Mouse (Mus musculus) large intestine, adult 2 months (tissue): ENCODE results near the gene Clhc1. TPM values are rescaled to one million over a fixed set of nuclear protein-coding genes. Genes with fewer than 3 reads are reported as not detected.
"Not testable (repeated sequence)": the region's sequence is repeated elsewhere in the genome, so short reads cannot be mapped to it uniquely, and the experiment has no call there.

Experiments
- DNase-seq: peaks from one replicate; pipeline ENCODE4 v3.0.0-alpha.2; 2012; ENCODE audit warnings: low read depth, low spot score
- WGBS: fragments of 180-500 bp; shearing (Covaris S2); methylation state at CpG from one replicate; pipeline ENCODE4 v1.1.7; 2018; 5-methylcytosine and 5-hydroxymethylcytosine counted together
- polyA plus RNA-seq: library from polyadenylated mRNA; depleted of rRNA; stranded (reverse); fragments of >200 nt; gene quantifications from 2 replicates; pipeline ENCODE4 v1.2.3, GENCODE M21; 2012; rRNA removed

The Clhc1 gene
- polyA plus RNA-seq: not detected in 2 replicates

DNA sequence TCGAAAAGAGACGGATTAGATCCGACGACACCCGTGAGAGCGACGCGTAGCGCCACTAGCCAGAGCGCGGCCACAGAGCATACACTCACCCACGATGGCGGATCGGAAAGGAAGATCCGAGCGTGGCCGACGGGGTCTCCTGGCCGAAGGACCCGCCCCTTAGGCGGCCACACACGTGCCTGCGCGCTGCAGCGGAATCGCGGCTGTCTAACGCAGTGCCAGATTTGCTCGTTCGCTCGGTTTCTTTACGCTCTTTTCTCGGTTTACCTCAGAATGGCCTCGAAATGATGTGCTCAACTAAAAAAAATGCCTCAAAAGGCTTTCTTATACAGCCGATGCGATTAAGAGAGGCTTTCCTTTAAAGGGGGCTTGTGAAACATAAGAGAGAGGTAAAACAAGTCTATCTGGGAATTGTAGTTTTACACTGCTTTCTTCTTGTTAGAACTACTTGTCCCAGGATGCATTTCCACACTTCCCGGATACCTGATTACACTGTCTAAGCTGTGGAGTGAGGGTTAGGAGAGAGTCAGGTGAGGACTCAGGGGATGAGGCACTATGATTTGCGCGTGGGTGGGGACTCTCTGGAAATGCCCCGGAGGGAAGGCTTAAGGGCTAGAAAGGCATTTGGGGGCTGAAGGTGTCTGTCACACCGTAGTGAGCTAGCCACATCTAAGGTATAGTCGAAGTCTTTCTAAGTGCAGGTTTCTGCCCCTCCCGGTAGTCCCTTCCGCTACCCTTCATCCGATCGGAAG is at the start of gene Clhc1, which contains the start of gene Rps27a:
Gene Clhc1, plus strand, starts transcription at position 199 of the 752 bp plus-strand sequence.
Gene Rps27a, minus strand, starts transcription at position 358 of the 752 bp plus-strand sequence.
- DNase-seq: peak; percentile 89
- under 1% methylated on average over 46 of the region's 46 CpGs for WGBS

DNA sequence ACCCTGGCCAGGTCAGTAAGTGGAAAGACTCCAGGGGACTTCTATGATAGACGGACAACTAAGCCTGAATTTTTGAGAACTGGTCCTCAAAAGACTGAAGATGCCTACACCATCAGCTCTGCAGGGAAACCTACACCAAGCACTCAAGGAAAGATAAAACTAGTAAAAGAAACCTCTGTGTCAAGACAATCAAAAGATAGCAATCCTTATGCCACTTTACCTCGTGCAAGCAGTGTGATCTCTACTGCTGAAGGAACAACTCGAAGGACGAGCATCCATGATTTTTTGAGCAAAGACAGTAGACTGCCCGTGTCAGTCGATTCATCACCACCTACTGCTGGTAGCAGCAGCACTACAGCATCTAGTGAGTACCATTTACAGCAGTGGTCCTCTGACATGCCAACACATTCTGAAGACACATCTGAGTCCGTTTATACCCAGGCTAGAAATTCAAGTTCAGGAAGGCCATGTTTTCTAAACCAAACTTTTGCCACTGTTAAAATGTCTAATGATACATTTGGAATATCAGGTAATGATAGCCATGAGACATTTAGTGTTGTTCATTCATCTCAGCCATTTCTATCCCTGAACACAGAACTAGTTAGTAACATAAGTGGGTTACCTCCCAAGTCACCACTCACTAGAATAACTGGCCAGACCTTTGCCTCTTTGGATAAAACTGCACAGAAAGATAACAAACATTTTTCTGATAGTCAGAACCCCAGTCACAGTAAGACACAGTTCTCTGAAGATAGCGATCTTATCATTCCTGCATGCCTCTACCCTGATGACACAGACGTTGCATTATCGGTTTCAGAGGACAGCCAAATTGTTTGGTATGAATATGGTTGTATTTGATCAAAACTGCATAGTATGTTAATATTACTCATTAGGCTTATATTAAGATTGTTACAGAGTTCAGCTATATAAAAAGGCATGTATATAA is 43.5 kb upstream of the Clhc1 start:
- 89% methylated on average over 10 of the region's 10 CpGs for WGBS
- DNase-seq: no peak

DNA sequence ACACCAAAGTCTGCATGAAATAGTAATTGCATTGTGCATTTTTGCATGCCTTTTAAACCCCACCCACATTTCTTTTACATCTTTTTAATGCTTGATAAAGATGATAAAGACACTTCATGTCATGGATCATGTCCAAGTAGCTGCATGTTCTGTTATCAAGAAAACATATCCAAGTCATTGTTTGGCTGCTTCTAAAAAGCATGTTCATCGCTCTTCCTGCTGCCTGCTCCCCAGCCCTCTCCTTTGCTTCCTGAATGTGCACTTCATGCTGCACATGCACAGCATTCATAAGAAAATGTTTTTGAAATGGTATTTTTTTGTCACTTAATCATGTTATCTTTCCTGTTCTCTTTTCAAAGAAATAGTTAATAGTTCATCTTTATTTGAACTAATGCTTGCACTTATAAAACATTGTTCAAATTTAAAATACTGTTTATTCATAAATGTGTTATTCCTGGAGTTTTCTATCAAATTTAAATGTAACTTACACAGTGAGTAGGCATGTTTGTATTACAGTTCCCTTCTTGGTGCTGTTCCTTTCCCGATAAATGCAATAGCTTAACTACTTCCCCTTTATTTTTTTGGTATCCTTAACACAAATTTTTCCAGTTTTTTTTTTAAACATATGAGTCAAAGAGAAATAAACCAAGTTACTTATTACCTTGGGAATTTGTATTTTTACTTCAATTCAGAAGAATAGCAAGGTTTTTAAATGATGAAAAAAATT is 42.7 kb upstream of the Clhc1 start:
- WGBS: 87% methylated on average over 2 of the region's 2 CpGs
- DNase-seq: no peak

DNA sequence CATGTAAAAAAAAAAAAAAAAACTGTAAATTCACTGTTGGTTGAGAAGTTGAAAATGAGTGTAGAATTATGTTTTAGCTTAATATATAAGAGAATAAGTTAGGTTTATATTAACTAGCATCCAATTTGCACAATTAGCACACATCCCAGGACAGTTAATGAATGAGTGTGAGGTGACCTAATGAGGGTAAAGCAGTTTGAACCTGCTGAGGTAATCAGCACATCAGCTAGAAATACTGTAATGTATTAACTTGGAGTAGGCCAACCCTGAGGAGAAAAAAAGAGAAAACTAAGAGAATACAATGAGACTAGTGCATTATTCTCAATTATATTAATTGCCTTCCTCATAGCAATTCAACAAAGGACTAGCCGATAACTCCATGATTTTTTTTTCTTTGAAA is 38.3 kb upstream of the Clhc1 start:
- no peak for DNase-seq
- WGBS: 100% methylated on average over 1 of the region's 1 CpGs

DNA sequence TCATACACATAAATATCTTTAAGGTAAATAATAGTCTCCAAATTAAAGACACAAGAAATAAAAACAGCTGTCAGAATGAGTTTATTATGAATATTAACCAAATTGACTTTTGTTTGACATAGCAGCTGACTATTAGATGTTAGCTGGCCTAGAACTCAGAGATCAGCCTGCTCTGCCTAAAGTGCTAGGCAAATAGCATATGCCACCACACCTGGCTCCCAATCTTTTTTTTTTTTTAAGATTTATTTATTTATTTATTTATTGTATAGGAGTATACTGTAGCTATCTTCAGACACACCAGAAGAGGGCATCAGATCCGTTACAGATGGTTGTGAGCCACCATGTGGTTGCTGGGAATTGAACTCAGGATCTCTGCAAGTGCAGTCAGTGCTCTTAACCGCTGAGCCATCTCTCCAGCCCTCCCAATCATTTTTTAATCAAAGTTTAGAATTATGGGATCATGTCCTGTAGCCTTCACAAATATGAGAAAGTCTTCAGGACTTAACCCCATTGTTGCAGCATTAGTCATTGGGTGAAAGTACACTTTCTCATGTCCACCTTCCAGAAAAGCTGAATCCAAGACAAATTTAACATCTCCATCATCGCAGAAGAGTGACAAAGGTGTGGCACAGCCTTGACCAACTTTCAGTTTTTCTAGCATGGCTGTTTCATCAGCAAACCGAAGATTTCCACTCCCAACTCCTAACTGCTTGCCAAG is 34.8 kb upstream of the Clhc1 start:
- 83% methylated on average over 4 of the region's 4 CpGs for WGBS

DNA sequence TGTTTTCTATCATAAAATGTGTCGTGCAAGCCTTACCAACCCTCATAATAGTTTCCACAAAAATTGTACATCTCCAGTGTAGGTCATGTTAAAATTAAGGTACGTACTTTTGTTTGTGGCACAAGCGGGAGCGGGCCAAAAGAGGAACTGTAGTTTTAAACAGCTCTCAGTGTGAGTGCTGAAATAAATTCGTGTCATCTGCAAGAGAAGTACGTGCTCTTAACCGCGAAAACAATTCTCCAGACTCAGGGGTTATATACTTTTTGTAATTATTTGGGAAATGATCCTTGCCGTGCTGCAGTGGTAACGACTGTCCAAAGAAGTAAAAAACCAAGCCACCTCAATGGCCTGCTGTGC is 33.4 kb upstream of the Clhc1 start:
- DNase-seq: no peak
- WGBS: 15% methylated on average over 10 of the region's 10 CpGs

More for the DNA sequence above, 34.8 kb upstream of the Clhc1 start:
- DNase-seq: no peak

DNA sequence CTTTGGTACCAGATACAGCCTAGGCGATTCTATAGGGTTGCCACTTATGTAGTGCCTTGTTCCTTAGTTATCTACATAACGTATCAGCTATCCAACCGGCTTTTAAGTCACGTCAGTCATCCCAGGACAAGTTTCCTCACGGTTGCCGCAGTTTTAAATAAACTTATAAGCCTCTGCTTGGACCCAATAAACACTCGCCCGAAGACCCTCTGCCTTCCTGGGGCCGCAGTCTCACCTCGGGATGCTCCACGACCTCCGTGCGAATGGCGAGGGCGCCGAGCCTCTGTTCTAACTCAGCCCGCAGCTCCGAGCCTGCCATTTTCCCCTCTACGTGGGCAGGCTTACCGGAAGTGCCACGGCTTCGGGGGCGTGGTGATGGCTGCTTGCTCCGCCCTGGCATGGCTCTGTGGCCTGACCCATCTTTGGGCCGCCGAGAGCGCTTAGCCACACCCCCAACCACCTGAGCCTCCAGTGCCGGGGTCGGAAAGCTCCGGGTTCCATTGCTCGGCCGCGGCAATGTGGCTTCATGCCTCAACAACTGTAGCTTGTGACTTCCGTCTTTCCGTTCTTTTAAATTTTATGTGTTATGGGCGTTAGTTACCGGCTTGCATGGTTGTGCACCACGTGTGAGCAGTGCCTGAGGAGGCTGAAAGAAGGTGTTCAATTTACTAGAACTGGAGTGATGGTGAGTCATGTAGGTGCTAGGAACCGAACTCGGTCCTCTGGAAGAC is 32.9 kb upstream of the Clhc1 start, which contains the start of gene Prorsd1:
Gene Prorsd1, minus strand, starts transcription at position 352 of the 731 bp plus-strand sequence.
- DNase-seq: peak; percentile 75
- WGBS: under 1% methylated on average over 40 of the region's 40 CpGs

DNA sequence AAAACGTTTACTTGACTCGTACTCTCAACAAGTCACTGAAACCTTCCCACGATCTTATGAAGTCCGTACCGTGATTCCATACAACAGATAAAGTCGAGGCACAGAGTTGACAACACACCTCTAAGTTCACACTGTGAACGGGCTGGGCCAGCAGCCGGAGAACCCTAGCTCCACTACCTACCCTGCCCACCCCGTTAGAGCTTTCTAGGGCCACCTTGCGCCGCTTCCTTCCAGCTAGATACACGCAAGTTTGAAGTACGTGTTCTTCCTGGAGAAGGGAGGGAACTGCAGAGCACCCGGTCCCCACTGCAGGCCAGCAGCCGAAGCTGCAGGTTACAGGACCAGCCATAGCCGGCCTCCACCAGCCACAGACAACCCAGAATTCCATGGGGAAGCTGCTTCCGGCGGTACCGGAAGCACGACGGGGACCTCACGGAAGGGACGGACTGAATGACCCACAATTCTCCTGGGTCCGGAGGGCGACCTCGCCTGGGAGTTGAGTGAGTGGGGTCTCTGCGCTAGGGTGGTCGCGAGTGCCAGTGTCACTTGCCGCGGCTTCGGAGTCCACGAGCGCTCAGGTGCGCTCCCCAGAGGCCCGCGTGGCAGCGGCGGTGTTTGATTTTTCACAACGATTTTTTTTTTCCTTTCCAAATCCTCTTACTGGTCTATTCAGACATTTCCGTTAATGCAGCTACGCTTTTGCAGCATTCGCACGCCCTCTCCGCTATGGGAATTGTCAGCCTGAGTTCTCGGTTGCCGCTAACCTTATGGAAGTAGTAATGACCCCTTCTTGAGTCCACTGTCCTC is 21.6 kb upstream of the Clhc1 start, which contains the start of gene Mtif2:
Gene Mtif2, plus strand, starts transcription at position 421 of the 807 bp plus-strand sequence.
- peak; percentile 53 for DNase-seq
- 2% methylated on average over 47 of the region's 47 CpGs for WGBS

DNA sequence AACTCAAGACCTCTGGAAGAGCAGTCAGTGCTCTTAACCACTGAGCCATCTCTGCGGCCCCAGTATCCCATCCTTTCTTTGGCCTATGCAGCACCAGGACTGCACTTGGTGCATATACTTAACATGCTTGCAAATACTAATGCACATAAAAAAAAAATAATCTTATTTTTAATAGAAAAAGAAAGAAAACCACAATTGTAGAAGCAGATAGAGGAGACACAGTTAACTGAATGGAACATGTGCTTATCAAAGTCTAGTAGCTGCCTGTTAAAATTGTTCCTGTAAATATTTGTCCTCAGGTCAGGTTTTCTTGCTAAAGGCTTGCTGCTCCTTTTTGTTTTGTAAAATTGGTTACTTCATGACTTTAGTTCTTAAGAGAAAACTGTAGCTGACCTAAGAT is 9.5 kb upstream of the Clhc1 start:
- 100% methylated on average over 1 of the region's 1 CpGs for WGBS
- DNase-seq: no peak

DNA sequence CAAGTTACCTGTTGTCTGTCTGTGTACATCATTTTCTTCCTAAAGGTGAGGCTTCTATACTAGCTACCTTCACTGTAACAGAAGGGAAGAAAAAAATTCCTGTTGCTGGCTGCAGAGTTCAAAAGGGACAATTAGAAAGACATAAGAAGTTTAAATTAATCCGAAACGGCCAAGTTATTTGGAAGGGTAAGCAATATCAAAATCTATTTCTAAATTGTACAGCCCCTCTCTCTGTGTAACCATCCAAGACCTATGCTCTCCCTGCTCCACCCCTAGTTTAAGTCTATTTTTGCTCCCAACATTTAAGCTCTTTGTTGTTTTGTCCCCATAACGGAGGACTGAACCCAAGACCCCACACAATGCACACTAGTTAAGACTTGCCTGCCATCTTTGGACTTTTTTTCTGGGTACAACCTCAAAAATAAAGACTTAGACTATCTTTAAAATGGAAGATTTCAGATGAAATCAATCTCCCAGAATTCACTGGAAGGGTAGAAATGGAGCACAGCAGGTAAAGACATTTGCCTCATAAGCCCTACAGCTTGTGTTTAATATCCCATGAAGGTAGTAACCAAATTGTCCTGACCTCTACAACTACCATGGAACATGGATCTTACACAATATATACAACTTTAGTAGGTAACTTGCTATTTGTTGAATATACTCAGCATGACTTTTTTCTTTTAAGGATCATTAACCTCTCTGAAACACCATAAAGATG is 3.4 kb upstream of the Clhc1 start:
- 88% methylated on average over 3 of the region's 3 CpGs for WGBS
- DNase-seq: no peak

DNA sequence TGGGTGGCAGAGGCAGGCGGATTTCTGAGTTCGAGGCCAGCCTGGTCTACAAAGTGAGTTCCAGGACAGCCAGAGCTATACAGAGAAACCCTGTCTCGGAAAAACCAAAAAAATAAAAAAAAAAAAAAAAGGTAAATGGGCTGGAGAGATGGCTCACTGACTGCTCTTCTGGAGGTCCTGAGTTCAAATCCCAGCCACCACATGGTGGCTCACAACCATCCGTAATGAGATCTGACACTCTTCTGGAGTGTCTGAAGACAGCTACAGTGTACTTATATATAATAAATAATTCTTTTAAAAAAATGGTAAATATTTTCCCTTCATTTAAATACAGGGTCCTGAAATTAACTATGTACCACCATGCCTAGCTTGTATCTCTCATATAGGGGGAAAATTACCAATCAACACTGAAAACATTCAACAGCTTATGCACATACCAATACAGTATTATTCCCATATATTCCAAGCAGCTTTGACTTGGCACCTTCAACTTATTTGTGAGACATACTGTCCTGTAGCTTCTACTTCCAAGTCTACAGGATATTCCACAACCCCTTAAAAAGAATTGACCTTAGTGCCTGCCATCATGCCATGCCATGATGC is 2.5 kb upstream of the Clhc1 start:
- WGBS: 91% methylated on average over 4 of the region's 4 CpGs
- not testable (repeated sequence) for DNase-seq

DNA sequence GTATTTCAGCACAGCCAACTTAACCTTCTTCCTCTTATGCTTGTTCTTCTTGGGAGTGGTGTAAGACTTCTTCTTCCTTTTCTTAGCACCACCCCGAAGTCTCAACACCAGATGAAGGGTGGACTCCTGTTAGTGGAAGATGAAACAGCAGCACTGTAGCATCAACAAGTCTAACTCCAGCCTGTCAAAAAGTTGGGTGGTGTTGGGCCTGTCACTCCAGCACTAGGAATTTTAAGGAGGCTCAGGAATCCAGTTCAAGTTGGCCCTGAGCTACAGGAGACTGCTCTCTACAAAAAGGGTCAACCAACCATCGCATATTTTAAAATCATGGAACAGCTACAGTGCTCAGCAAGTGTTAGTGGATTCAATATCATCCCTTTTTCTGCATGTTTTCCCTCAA is 1.5 kb upstream of the Clhc1 start:
- not testable (repeated sequence) for DNase-seq
- WGBS: 77% methylated on average over 2 of the region's 2 CpGs

DNA sequence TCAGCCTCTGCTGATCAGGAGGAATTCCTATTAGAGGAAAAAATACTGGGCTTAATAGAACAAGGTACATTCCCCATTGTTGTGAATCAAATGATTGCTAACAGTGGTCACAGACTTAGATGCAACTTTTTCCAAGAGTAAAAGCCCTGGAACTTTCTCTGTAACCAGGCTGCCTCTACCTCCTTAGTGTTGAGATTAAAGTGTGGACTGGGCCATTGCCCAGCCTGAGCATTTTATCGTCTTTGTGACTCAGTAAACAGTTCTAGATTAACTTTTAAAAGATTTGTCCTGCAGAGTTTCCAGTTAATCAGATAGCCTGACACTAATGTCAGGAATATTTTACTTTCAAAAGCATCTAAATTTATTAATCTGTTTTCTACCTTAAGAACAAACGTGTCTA is 988 bp upstream of the Clhc1 start:
- no peak for DNase-seq
- 5% methylated on average over 2 of the region's 2 CpGs for WGBS

DNA sequence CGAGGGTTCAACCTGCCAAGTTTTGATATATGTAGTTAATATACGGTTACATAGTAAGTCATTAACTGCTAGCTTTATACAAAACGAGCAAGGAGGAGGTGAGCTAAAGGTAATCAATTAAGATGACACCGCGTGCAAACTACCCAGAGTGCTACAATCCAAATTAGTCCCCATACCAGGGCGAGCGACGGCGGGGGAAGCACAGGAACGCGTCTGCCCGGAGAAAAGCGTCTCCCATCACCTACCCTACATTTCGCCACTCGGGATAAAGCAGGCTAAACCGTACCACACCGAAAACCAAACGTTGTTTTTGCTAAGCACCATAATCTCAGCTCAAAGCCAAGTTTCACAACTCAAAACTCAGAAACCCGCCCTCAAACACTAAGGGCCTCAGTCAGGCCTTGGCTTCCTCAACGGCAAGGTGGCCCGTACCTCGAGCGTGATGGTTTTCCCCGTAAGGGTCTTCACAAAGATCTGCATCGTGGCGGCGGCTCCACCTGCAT is 450 bp upstream of the Clhc1 start:
- DNase-seq: no peak
- WGBS: 0% methylated on average over 27 of the region's 27 CpGs

DNA sequence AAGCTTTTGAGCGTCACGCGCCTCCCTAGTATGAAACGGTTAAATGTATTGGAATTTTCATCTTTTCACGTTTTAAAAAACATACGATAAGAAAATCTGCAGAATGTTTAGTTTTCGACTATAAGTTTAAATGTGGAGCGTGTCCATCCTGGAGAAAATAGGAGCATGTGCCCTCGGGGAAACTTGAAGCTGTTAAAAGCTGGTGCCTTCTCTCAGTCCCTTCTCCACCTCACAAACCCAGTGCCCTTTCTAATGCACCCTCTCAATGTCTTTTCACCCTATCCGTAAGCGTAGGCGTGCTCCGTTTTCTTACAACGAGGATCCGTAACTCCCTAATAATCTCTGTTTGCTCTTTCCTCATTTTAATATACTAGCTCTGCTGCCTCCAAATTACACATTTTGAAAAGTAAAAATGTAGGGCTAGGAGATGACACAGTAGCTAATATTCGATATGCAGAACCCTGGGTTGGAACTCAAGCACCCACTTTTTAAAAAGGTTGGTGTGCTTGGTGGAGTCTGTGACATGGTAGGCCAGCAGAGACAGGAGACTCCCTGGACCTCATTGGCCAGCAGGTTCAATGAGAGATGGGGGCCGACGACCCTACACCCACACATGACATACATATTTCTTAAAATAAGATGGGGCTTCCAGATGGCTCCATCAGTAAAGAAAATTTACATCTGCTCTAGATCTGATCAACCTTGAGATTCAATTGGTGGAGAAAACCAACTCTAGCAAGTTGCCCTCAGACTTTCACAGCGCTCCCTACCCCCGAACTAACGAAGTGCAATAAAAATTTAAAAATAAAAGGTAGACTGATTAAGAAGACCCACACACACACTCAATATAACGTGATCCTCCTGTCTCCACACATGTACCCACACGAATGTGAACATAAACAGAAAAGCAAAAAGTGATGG is 1.0 kb downstream of the Clhc1 start:
- 22% methylated on average over 23 of the region's 23 CpGs for WGBS
- no peak for DNase-seq

DNA sequence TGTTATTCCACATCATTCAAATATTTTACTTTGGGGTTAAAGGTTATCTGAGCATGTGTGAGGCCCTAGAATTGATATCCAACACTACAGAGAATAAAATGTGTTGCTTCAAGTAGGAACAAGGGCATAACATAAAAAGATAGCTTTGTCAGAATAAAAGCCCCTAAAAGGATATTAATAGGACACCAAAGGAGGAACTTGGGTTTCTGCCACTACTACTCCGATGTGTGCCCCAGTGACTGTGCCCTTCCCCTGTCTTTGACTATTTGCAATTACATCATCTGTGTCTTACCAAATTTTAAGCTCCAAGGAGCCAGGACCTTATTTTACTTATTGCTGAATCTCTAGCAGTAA is 1.7 kb downstream of the Clhc1 start:
- no peak for DNase-seq
- WGBS: 65% methylated on average over 1 of the region's 1 CpGs
